Mouse (Mus musculus) kidney, postnatal 0 days (tissue): Measurements from ENCODE around the gene Gm26657. TPM values are rescaled to one million over a fixed set of nuclear protein-coding genes. Genes with fewer than 3 reads are reported as not detected.

Source experiments
- ATAC-seq: fragments of 200-750 bp; cut with Nextera tagmentation; replicated peaks from 2 replicates; pipeline ENCODE4 v1.8.0; 2017; ENCODE audit warnings: low read depth, moderate number of reproducible peaks, moderate TSS enrichment, moderate library complexity; ENCODE audit not compliant: low FRiP score
- DNase-seq: peaks from one replicate; pipeline ENCODE4 v3.0.0-alpha.2; 2016; ENCODE audit warnings: low spot score
- H3K27ac ChIP-seq: fragments of 300-500 bp; sonication (generic); 2 replicates; pipeline ENCODE4 v1.5.1; 2014; ENCODE audit warnings: mild to moderate bottlenecking
- H3K27me3 ChIP-seq: fragments of 300-500 bp; sonication (generic); 2 replicates; pipeline ENCODE4 v1.6.1; 2014; ENCODE audit warnings: low read length, mixed read lengths; ENCODE audit not compliant: insufficient read depth
- H3K36me3 ChIP-seq: fragments of 300-500 bp; sonication (generic); 2 replicates; pipeline ENCODE4 v1.6.1; 2014; ENCODE audit warnings: low read length, mixed read lengths; ENCODE audit not compliant: insufficient read depth
- H3K4me1 ChIP-seq: fragments of 300-500 bp; sonication (generic); replicated peaks from 2 replicates; pipeline ENCODE4 v1.6.1; 2014; ENCODE audit warnings: antibody characterized with exemption, low read length, mixed read lengths; ENCODE audit not compliant: insufficient read depth
- H3K4me2 ChIP-seq: fragments of 300-500 bp; sonication (generic); 2 replicates; pipeline ENCODE4 v1.6.1; 2014; ENCODE audit warnings: mild to moderate bottlenecking, low read length, moderate library complexity, mixed read lengths
- H3K4me3 ChIP-seq: fragments of 300-500 bp; sonication (generic); replicated peaks from 2 replicates; pipeline ENCODE4 v1.5.1; 2014; ENCODE audit warnings: low read depth, low read length
- H3K9ac ChIP-seq: fragments of 300-500 bp; sonication (generic); 2 replicates; pipeline ENCODE4 v1.6.1; 2014; ENCODE audit warnings: low read depth, low read length
- H3K9me3 ChIP-seq: fragments of 300-500 bp; sonication (generic); replicated peaks from 2 replicates; pipeline ENCODE4 v1.6.1; 2016; ENCODE audit warnings: low read length, inconsistent platforms, mixed read lengths
- CTCF ChIP-seq: IDR thresholded peaks from 2 replicates; pipeline ENCODE4 v1.5.1; 2016; ENCODE audit warnings: antibody characterized with exemption, low read depth, mild to moderate bottlenecking, moderate library complexity
- WGBS: fragments of 180-500 bp; shearing (Covaris S2); extraction: QIAGEN DNeasy Blood & Tissue Kit; methylation state at CpG from one replicate; pipeline ENCODE4 v1.1.7; 2014; 5-methylcytosine and 5-hydroxymethylcytosine counted together
- polyA plus RNA-seq: library from polyadenylated mRNA; unstranded; fragments of >200 nt; fragmentation: Nextera tagmentation; extraction: Ambion mirVana; gene quantifications from 2 replicates; pipeline ENCODE4 v1.2.1, GENCODE M21; 2015

Gm26657 gene
- polyA plus RNA-seq = not detected in 2 replicates

DNA sequence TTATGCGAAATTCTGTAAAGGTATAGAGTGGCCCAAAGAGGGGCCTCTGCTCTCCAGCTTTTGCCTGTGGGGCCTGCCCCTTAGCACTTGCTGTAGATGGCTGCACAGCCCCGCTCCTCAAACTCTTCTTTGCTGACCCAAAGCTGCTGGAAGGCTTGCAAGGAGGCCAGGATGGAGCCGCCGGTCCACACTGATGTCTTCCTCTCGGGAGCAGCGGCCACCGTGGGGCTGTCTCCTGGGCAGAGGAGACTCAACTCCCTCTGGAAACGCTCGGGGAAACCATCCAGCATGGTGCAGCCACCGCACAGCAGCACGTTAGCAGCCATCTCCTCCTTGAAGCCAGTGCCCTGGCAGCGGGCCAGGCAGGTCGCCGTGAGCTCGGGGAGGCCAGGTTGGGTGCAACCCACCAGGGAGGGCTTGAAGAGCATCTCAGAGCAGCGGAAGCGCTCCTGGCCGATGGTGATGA, at the start of gene Gm26657:
Gene Gm26657, plus strand, starts transcription at position 51 of the 466 bp plus-strand sequence.
- H3K27ac ChIP-seq = no peak within 1 kb of the TSS
- no peak for TF ChIP-seq CTCF
- ATAC-seq (no peak), DNase-seq (no peak)
- no peaks in the 10 kb centered on the region for H3K9me3 ChIP-seq
- no peaks in the 10 kb centered on the region for H3K4me1 ChIP-seq
- H3K9ac ChIP-seq = no peak within 1 kb of the TSS
- no peaks in the 10 kb centered on the region for H3K27me3 ChIP-seq
- H3K4me3 ChIP-seq = no peak within 1 kb of the TSS
- no peak within 1 kb of the TSS for H3K4me2 ChIP-seq
- 82% methylated on average over 18 of the region's 18 CpGs for WGBS
- no peaks in the 10 kb centered on the region for H3K36me3 ChIP-seq

- Histone ChIP-seq H3K27me3 (no peaks in the 10 kb centered on the region), H3K36me3 (no peaks in the 10 kb centered on the region), H3K27ac (no peak overlapping the region), H3K4me1 (no peaks in the 10 kb centered on the region), H3K4me2 (no peak overlapping the region), H3K4me3 (no peak overlapping the region), H3K9ac (no peak overlapping the region), H3K9me3 (no peaks in the 10 kb centered on the region)
- ATAC-seq (no peak), DNase-seq (no peak)
- WGBS = 45% methylated on average over 7 of the region's 7 CpGs
- no peak for TF ChIP-seq CTCF
Observed at GRCm38 (mm10) chr4:56696401-56696800, 43.5 kb upstream of the Gm26657 start.

- DNase-seq = peak; percentile 49
- Histone ChIP-seq H3K27me3 (no peaks in the 10 kb centered on the region), H3K4me2 (no peak overlapping the region), H3K27ac (no peak overlapping the region), H3K9ac (no peak overlapping the region), H3K4me1 (no peaks in the 10 kb centered on the region), H3K9me3 (no peaks in the 10 kb centered on the region), H3K36me3 (no peaks in the 10 kb centered on the region), H3K4me3 (no peak overlapping the region)
- no peak for TF ChIP-seq CTCF
- WGBS = 36% methylated on average over 5 of the region's 5 CpGs
- no peak for ATAC-seq
Observed at GRCm38 (mm10) chr4:56698671-56699070, 41.2 kb upstream of the Gm26657 start.

DNA sequence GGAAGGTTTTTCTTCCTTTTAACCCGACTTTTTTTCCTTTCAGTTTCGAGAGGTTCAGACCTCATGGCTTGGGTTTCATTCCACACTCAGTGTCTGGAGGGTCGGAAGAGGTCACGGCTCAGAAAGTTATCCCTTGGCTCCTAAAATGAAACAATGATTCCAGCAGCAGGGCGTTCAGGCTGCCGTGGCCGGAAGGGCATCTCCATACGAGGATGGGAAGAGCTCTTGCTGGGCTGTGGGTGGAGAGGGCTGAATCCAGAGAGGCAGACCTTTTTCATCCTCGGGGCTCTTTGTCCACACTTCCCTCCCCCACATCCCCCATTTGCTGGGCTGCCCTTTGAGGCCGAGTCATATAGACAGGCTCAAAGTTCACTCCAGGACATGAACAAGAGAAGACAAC, 37.6 kb upstream of the Gm26657 start:
- Histone ChIP-seq H3K4me1 (no peaks in the 10 kb centered on the region), H3K9me3 (no peaks in the 10 kb centered on the region), H3K27me3 (no peaks in the 10 kb centered on the region), H3K27ac (no peak overlapping the region), H3K9ac (no peak overlapping the region), H3K36me3 (no peaks in the 10 kb centered on the region), H3K4me2 (peak overlapping the region; percentile 38), H3K4me3 (no peak overlapping the region)
- DNase-seq (no peak), ATAC-seq (no peak; the same call in 1 of the 2 replicates)
- WGBS = 10% methylated on average over 10 of the region's 10 CpGs
- no peak for TF ChIP-seq CTCF

DNA sequence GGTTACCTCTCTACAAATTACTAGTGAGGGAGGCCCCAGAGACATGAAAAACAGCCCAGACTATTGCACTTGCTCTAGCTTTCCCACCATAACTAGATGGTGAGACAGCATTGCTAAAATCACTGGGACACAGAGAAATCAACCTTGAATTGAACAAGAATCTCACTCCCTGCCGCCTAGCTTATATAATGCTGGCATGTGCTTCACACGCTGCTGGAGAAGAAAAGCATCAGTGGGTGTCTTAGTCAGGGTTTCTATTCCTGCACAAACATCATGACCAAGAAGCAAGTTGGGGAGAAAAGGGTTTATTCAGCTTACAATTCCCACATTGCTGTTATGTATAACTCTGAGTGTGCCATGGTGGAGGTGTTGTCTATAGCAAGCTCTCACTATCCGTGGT, 26.7 kb upstream of the Gm26657 start:
- 88% methylated on average over 3 of the region's 3 CpGs for WGBS
- no peak overlapping the region for H3K27ac ChIP-seq
- H3K9me3 ChIP-seq = no peaks in the 10 kb centered on the region
- no peak overlapping the region for H3K4me3 ChIP-seq
- H3K27me3 ChIP-seq = no peaks in the 10 kb centered on the region
- H3K36me3 ChIP-seq = no peaks in the 10 kb centered on the region
- ATAC-seq (no peak), DNase-seq (no peak)
- H3K4me2 ChIP-seq = no peak overlapping the region
- no peaks in the 10 kb centered on the region for H3K4me1 ChIP-seq
- no peak overlapping the region for H3K9ac ChIP-seq
- no peak for TF ChIP-seq CTCF

DNA sequence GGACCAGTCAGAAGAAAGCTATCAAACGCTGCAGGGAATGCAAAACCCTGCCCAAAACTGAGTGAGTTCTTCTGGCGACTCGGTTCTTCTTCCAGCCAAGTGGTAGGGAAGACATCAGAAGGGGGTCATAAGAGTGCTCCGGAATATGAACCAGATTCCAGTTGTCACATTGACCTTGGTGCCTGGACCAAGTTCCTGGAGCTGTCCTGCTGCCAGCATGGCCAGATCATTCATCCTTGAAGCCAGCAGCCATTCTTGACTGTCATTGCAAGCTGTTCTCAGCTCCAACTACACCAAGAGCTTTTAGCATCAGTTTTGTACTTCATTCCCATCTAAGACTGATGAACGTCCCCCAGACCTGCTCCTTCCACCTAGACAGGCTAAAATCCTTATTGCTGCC, 23.1 kb upstream of the Gm26657 start:
- WGBS = 67% methylated on average over 5 of the region's 5 CpGs
- DNase-seq = no peak
- no peak overlapping the region for H3K9ac ChIP-seq
- no peak overlapping the region for H3K27ac ChIP-seq
- H3K27me3 ChIP-seq = no peaks in the 10 kb centered on the region
- no peaks in the 10 kb centered on the region for H3K9me3 ChIP-seq
- no peak overlapping the region for H3K4me2 ChIP-seq
- no peak overlapping the region for H3K4me3 ChIP-seq
- no peak for ATAC-seq
- no peak for TF ChIP-seq CTCF
- H3K4me1 ChIP-seq = no peaks in the 10 kb centered on the region
- H3K36me3 ChIP-seq = no peaks in the 10 kb centered on the region

DNA sequence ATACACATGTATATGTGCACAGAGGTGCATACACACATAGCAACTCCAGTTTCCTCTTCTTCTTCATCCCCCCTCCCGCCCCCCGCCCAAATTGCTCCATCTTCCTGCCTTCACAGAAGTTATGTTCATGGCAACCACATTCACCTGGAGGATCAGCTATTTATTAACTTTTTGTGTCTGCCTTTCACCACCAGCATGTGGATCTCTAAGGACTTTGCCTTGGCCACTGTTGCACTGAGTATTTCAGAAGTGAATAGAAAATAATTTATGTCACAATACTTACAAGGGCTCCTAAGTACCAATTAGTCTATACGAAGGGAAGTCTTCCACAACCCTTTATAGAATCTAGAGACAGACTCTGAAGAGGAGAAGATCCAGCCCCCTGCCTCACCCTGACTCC, 21.9 kb upstream of the Gm26657 start:
- H3K9me3 ChIP-seq = no peaks in the 10 kb centered on the region
- no peaks in the 10 kb centered on the region for H3K27me3 ChIP-seq
- TF ChIP-seq CTCF = no peak
- no peak overlapping the region for H3K4me3 ChIP-seq
- no peaks in the 10 kb centered on the region for H3K4me1 ChIP-seq
- H3K36me3 ChIP-seq = no peaks in the 10 kb centered on the region
- no peak overlapping the region for H3K27ac ChIP-seq
- no peak for DNase-seq
- no peak for ATAC-seq
- 76% methylated on average over 3 of the region's 3 CpGs for WGBS
- no peak overlapping the region for H3K4me2 ChIP-seq
- no peak overlapping the region for H3K9ac ChIP-seq
